Mouse (Mus musculus) erythroid progenitor cell, adult 5-6 weeks (primary cell): ENCODE data around the gene Mrps10. TPM values are rescaled to one million over a fixed set of nuclear protein-coding genes. Genes with fewer than 3 reads are reported as not detected.
"Not testable (repeated sequence)": the region's sequence is repeated elsewhere in the genome, so short reads cannot be mapped to it uniquely, and the experiment has no call there.

Source experiments
- ATAC-seq: replicated peaks from 2 replicates; pipeline ENCODE4 v1.8.0; 2016; ENCODE audit warnings: moderate number of reproducible peaks, mild to moderate bottlenecking, moderate TSS enrichment, inconsistent platforms; ENCODE audit not compliant: poor library complexity, low FRiP score, severe bottlenecking
- total RNA-seq, 2 experiments: library from RNA; stranded (forward) in 1 of 2; stranded (reverse) in 1 of 2; fragments of 150-400 nt in 1 of 2; fragments of 186-747, 209-891 nt in 1 of 2; gene quantifications; 2 replicates each; pipeline versions ENCODE4 v1.2.3 to v1.2.4; 2015 to 2017; ENCODE audit warnings: low replicate concordance in 2 of 2

Mrps10 gene
- 7.6 and 8.4 TPM in 2 replicates for total RNA-seq (2015; ENCODE audit: low replicate concordance)
- 0.23 and 10.7 TPM in 2 replicates for total RNA-seq (2017; ENCODE audit: low replicate concordance)

DNA sequence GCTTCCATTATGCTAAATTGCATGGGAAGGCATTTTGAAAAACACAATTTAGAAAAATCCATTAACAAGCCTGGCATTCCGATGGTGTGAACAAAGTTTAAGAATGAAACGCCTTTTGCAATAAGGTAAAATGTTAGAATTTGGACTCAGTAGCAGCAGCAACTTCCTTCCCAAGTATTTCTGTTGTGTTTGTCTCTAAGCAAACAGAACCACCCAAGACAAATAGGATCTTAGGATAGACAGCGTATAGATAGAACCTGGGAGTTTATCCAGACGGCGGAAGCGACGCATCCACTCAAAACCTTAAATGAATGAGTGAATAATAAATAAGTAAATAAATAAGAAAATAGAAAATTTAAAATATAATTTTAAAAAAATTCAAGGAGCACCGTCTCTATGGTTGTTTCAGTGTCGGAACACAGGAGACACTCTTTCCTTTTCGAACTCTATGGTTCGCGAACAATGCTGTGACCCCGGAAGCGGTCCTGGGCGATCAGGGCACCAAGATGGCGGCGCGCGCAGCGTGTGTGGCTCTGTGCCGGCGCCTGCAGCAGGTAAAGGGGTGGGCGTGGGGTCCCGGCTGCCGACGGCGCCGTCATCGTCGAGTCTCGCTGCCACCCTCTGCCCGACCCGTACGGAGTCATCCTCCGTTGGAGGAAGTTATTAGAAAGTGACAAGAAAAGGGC is at the start of gene Mrps10:
Mrps10 (plus strand) TSS at position 487 of the 686 bp plus-strand sequence.
- ATAC-seq: peak; percentile 86

- no peak for ATAC-seq
These were observed 49.6 kb upstream of the Mrps10 start for GRCm38 (mm10) chr17:47318972-47319625.

DNA sequence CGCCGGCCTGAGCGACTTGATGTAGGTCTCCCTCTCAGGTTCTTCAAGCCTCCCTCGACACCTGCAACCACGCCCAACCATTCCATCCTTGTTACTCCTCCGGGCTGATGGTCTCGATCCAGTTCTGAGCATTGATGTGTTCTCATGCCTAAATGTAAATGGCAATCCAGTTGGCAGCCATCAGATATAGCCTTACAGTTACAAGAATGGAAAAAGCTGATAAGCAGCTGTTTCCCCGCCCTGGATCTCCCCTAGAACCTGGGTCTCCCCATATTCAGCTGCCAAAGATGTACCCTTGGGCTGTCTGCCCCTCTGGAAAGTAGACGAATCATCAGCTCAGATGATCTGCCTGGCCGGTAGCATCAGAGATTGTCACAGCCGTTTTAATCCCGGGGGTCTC is 48.9 kb upstream of the Mrps10 start:
- no peak for ATAC-seq

- no peak for ATAC-seq
These were observed 46.3 kb upstream of the Mrps10 start for GRCm38 (mm10) chr17:47322128-47322990.

DNA sequence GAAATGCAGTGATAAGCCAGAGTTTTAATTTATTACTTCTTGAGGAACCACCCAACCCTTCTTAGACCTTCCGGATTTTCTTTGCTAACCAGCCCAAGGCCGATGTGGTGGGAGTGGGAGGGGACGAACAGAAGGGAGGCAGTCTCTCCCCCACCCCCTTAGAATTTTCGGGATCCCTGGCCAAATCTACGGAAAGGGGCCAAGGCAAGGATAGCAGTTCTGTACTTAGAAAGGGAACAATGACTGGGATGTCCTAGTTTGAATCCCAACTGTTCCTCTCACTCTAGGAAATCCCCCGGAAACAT is 45.7 kb upstream of the Mrps10 start:
- ATAC-seq: no peak

DNA sequence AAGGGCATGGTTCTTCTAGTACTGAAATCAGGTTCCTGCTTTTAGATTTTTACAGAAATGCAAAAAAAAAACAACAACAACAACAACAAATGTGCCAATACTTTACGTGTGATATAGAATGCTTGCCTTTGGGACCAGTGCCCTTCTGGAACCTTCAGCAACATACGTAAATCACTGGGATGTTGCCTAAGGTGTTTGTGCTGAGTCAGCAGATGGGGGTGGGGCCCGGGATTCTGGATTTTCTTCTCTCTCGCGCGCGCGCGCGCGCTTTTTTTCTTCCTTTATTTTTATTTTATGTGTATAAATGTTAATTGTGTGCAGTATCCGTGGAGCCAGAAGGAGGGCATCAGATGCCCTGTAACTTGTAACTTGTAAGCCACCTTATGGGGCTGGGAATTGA is 41.1 kb upstream of the Mrps10 start:
- no peak for ATAC-seq

GRCm38 (mm10) chr17:47327969-47328368 is 40.7 kb upstream of the Mrps10 start:
- ATAC-seq: no peak

DNA sequence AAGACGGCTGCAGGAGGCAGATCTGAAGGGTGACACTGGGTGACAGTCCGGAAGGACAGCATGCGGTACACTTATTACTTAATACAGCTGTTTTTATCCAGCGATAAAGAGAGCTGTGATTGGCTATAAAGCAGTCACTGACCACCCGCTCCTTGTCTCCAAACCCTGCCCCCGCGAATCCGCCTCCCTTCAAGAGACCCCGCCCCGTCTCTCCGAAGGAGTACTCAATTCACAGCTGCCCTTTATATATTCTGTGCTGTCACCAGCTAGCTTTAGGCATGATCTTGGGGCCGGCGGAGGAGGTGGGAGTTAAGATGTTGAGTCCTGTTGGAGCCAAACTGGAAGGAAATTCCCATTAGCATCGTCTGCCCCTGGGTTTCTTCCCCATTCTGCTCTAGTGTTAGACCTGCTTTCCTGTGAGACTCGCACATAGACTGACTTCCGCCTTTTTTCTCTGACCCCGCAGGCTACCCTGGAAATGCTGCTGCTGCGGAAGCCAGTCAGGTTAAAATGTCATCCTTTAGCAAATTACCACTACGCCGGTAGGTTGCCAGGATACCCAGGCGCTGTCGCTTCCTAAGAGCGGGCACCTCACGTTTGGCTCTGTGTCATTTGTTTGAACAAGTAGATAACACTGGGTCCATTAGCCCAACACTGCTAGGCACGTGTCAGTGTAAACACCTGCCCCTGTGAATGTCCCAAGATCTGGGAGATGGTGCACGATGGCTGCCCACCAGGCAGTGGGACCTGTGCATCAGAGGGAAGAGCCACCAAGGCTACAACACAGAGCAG is 39.9 kb upstream of the Mrps10 start:
- no peak for ATAC-seq

DNA sequence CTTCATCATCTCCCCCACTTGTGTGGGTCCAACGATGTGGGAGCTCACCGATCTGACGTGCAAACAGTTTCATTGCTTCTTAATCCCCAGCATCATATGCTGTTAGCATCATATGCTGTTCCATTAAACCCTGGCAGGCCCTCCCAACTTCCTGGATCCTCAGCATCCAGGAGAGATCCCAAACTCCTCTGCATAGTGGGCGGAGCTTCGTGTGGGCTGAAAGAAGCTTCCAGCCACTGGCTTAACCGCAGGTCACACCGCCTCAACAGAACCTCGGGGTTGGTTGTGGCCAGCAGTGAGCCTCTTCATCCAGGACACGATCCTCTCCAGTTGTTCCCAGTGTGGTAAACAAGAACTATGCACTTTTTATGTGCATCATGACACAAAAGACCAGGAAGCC is 38.1 kb upstream of the Mrps10 start:
- no peak for ATAC-seq

- ATAC-seq: peak; percentile 82
These were observed 36.6 kb upstream of the Mrps10 start for GRCm38 (mm10) chr17:47332001-47332611.

DNA sequence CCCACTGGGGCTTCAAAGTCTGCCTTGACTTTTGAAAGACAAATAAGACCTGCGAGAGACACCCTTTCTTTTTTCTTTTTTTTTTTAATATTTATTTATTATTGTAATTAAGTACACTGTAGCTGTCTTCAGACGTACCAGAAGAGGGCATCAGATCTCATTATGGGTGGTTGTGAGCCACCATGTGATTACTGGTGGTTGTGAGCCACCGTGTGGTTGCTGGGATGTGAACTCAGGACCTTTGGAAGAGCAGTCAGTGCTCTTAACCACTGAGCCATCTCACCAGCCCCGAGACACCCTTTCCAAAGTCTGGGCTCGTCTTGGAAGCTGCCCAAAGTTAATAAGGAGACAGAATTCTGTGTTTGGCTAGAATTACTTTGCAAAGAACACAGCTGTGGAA is 36.0 kb upstream of the Mrps10 start:
- not testable (repeated sequence) for ATAC-seq

DNA sequence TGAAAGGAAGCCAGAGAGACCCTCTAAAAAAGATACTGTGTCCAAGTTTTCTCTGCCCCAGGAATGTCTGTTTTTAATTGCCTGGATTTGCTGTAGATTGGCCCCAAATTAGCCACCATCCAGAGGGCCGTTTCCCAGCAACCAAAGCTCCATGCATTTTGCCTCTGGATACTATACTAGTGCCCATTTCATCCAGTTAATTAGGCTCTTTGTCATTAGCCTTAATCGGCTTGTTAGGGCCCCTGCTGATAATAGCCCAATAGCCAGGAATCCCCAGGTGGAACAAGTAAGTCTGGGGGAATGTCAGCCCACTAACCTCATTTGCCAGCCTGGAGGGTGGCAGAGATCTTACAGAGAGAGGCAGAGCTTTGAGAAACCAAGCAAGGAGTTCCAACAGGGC is 35.3 kb upstream of the Mrps10 start:
- no peak for ATAC-seq

GRCm38 (mm10) chr17:47343121-47343520 is 25.6 kb upstream of the Mrps10 start:
- no peak for ATAC-seq

- ATAC-seq: no peak
These were observed 18.9 kb upstream of the Mrps10 start for GRCm38 (mm10) chr17:47349721-47350319.

- ATAC-seq: peak; percentile 52; the same call in 1 of the 2 replicates
These were observed 8.7 kb upstream of the Mrps10 start for GRCm38 (mm10) chr17:47359964-47360363.

DNA sequence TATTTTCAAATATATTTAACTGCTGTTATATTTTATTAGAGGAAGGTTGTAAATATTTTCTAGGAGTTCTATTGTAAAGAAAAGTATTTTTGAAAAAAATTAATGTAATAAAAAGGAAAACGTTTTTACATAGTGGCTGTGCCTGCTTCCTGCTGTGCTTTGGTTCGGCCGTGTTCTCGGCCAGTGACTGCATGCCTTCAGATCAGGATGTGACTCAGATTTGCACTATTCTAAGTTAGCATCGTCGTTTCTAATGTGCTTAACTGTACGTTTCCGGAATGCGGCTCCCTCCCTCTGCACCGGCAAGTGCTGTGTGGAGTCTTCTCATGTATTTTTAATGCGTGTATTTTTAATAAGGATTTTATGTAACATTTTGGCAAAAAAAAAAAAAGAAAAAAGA is 7.3 kb upstream of the Mrps10 start:
- ATAC-seq: no peak

DNA sequence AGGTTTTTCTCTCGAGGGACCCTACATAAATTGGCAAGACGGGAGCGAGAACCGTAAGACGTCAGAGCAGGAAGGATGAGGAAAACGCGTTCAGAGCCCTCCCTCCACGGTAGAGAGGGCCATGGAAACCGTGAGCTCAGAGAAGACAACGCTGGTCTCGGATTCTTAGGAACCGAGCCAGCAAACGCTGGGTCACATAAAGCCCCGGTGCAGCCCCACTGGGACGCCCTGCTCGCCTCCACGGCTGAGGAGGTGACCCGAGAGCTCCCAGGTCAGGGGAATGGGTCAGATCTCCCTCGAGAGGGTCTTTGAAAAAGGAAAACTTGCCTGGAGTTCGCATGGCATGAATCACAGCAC is 378 bp downstream of the Mrps10 start:
- ATAC-seq: peak; percentile 21; the same call in 1 of the 2 replicates

GRCm38 (mm10) chr17:47371451-47371850 is 2.8 kb downstream of the Mrps10 start:
- ATAC-seq: peak; percentile 67

GRCm38 (mm10) chr17:47373991-47374390 is 5.3 kb downstream of the Mrps10 start:
- no peak for ATAC-seq
